Mouse (Mus musculus): ENCODE results near the gene Lgr4.

DNA sequence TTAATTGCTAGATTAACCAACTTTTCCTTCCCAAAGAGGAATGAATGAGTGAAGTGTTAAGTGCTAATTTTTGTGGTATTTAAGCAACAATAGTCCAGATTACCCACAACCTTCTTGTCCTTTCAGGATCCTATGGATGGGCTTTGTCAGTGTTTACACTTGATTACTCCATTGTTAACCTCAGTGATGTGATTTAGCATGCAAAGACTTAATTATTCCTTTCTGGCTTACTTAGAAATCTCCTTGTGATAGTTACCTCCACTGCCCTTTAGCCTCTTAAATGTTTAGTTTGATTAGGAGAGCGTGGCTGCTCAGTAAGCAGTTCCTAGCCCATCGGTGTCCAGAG lies 18.9 kb downstream of the Lgr4 start:
- no peak for TF ChIP-seq TAL1 (conservative IDR thresholded peaks at IDR 0.05; ENCODE audit: low read depth, low read length)
- TF ChIP-seq CTCF (IDR thresholded peaks at IDR 0.05; ENCODE audit: low read depth, low read length) = no peak
- no peak for TF ChIP-seq GATA1 (IDR thresholded peaks at IDR 0.05; ENCODE audit: borderline replicate concordance, low read length)
- TF ChIP-seq POLR2AphosphoS5 (IDR thresholded peaks at IDR 0.05; ENCODE audit: insufficient replicate concordance, low read depth, low read length) = no peak
- no peak for TF ChIP-seq GATA2 (IDR thresholded peaks at IDR 0.05; ENCODE audit: borderline replicate concordance, low read depth, low read length)
